Mouse (Mus musculus): ENCODE measurements around the gene Thap8. TPM values are rescaled to one million over a fixed set of nuclear protein-coding genes. Genes with fewer than 3 reads are reported as not detected.

Thap8 gene
- 0.35 and 0.72 TPM in 2 replicates for polyA plus RNA-seq (2014; fragmentation: Nextera tagmentation; extraction: Ambion mirVana)

DNA sequence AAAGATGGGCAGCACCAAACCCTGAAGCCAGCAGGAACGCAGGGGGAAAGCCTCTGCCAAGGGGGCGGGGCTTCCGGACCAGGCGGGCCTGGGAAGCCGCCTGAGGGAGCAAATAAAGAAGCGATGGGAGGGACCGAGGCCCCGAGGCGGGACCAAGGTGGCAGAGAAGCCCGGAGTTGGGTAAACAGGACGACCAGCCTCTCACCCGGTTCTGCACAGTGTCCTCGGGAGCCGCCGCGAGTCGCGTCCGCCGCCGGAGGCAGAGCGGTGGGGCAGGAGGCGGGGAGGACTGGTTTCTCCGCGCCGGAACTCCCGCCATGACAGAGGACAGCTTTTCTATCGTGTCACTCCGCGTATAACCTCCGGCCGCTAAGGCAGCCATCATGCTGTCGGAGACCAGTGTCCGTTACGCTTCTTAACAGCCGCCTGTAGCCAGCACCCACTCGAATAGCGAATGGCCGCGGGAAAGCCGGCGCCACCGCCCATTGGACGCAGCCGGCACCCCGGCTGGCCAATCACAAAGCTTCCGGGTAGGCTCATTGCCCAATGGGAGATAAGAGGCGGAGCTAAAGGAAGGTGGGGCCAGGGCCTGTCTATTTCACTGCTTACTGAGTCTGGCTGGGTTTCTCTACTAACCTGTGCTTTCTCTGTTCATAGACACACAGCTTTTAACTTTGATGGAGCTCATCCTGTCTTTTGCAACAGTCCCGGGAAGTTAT is at the start of gene Thap8, which contains the start of gene Wdr62:
TSS of gene Thap8 (plus strand) at position 144 of the 719 bp plus-strand sequence.
TSS of gene Wdr62 (minus strand) at position 469 of the 719 bp plus-strand sequence.
- Histone ChIP-seq H3K9ac (ENCODE audit: low read length) (peak within 1 kb of the TSS; percentile 76), H3K36me3 (ENCODE audit: control insufficient read depth, insufficient read depth, low read length) (0 out of 2 replicates have a peak, but pooled peaks cover 4% of the 10 kb centered on the region), H3K27me3 (ENCODE audit: control insufficient read depth, insufficient read depth, low read length) (no peaks in the 10 kb centered on the region), H3K4me2 (ENCODE audit: low read length) (peak within 1 kb of the TSS; percentile 91), H3K27ac (replicated peaks in 1 of 2; ENCODE audit: control insufficient read depth in 1 of 2, insufficient read depth in 1 of 2, low read depth in 2 of 2, low read length in 2 of 2) (peak within 1 kb of the TSS; percentile 97 to 99), H3K4me1 (ENCODE audit: control insufficient read depth in 2 of 2, insufficient read depth in 2 of 2, low read length in 2 of 2) (peaks cover 10 to 17% of the 10 kb centered on the region in 2 experiments), H3K9me3 (ENCODE audit: control insufficient read depth, low read length) (no peaks in the 10 kb centered on the region), H3K4me3 (ENCODE audit: control insufficient read depth in 1 of 2, insufficient read depth in 1 of 2, low read depth in 1 of 2, low read length in 2 of 2) (peak within 1 kb of the TSS; percentile 88 to 94)
- WGBS: under 1% methylated on average over 49 of the region's 49 CpGs
- peak; percentile 93 for ATAC-seq (ENCODE audit: insufficient number of reproducible peaks, insufficient read depth, low FRiP score, low read depth)

DNA sequence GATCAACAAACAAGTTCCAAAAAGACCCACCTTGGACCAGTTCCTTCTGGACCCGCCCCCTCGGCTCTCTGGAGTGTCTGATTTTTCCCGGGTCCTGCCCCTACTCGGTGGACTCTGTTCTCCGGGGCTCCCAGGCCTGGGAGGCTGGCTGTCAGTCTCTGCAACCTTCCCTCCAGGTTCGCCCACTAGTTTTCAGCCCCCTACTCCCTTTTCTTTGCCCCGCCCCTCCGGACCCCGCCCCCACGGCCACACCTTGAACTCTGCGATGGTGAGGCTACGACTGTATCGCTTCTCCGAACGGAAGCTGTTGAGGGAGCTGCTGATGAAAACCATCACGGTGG is 48.6 kb upstream of the Thap8 start:
- H3K36me3 ChIP-seq (ENCODE audit: control insufficient read depth, insufficient read depth, low read length): peaks cover 53% of the 10 kb centered on the region
- H3K27ac ChIP-seq (replicated peaks in 1 of 2; ENCODE audit: control insufficient read depth in 1 of 2, insufficient read depth in 1 of 2, low read depth in 2 of 2, low read length in 2 of 2): 0 out of 4 replicates have a peak overlapping the region, but pooled peaks of 1 of the 2 experiments have one; percentile 8
- H3K4me2 ChIP-seq (ENCODE audit: low read length): peak overlapping the region; percentile 72
- no peak for ATAC-seq (ENCODE audit: insufficient number of reproducible peaks, insufficient read depth, low FRiP score, low read depth)
- H3K9me3 ChIP-seq (ENCODE audit: control insufficient read depth, low read length): no peaks in the 10 kb centered on the region
- no peaks in the 10 kb centered on the region for H3K27me3 ChIP-seq (ENCODE audit: control insufficient read depth, insufficient read depth, low read length)
- WGBS: 0% methylated on average over 16 of the region's 16 CpGs
- H3K4me1 ChIP-seq (ENCODE audit: control insufficient read depth in 2 of 2, insufficient read depth in 2 of 2, low read length in 2 of 2): peaks cover 3 to 10% of the 10 kb centered on the region in 2 experiments; a peak in 3 of 4 replicates
- peak overlapping the region; percentile 65 for H3K9ac ChIP-seq (ENCODE audit: low read length)
- peak overlapping the region; percentile 67 to 86 for H3K4me3 ChIP-seq (ENCODE audit: control insufficient read depth in 1 of 2, insufficient read depth in 1 of 2, low read depth in 1 of 2, low read length in 2 of 2)

DNA sequence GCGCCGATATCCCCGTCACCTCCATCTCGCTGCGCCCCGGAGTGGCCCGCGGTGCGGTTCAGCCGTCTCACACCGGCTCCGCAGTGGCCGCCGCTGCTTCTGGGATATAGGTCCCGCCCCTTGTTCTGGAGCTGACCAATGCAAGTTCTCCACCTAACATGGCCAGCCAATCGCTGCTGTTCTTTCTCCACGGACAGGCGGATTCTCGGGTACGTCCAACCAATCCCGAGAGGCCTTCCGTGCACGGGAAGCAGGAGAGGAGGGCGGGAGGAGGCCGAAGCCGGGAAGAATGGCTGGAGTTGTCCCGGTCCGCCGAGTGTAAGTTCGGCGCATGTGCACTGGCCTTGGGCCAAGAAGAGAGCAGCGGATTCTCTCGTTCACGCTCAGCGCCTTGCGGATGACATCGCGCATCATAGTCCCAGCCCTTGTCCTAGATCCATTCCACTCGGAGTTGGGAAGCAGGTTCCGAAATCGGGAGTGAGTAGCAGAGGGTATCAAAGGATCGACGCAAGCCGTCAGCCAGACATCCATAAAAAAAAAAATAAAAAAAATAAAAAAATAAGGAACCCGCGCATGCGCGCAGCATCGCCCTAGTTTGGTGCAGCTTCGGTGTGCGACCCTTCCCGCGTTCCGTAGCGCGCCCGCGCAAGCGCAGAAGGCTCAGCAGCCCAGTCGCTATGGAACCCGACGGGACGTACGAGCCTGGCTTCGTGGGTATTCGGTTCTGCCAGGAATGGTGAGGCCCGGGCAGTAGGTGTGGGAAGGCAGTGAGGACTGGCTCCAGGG is 48.0 kb upstream of the Thap8 start, which contains the start of the genes Polr2i and Tbcb:
TSS of gene Polr2i (plus strand) at position 280 of the 786 bp plus-strand sequence.
TSS of gene Tbcb (minus strand) at position 604 of the 786 bp plus-strand sequence.
- H3K36me3 ChIP-seq (ENCODE audit: control insufficient read depth, insufficient read depth, low read length): peaks cover 48% of the 10 kb centered on the region
- H3K4me2 ChIP-seq (ENCODE audit: low read length): peak within 1 kb of the TSS; percentile 92
- peak within 1 kb of the TSS; percentile 79 to 86 for H3K4me3 ChIP-seq (ENCODE audit: control insufficient read depth in 1 of 2, insufficient read depth in 1 of 2, low read depth in 1 of 2, low read length in 2 of 2)
- H3K27me3 ChIP-seq (ENCODE audit: control insufficient read depth, insufficient read depth, low read length): no peaks in the 10 kb centered on the region
- under 1% methylated on average over 67 of the region's 67 CpGs for WGBS
- H3K27ac ChIP-seq (replicated peaks in 1 of 2; ENCODE audit: control insufficient read depth in 1 of 2, insufficient read depth in 1 of 2, low read depth in 2 of 2, low read length in 2 of 2): peak within 1 kb of the TSS; percentile 91 to 96
- peaks cover 3 to 10% of the 10 kb centered on the region in 2 experiments; a peak in 3 of 4 replicates for H3K4me1 ChIP-seq (ENCODE audit: control insufficient read depth in 2 of 2, insufficient read depth in 2 of 2, low read length in 2 of 2)
- H3K9me3 ChIP-seq (ENCODE audit: control insufficient read depth, low read length): no peaks in the 10 kb centered on the region
- peak; percentile 93 for ATAC-seq (ENCODE audit: insufficient number of reproducible peaks, insufficient read depth, low FRiP score, low read depth)
- peak within 1 kb of the TSS; percentile 88 for H3K9ac ChIP-seq (ENCODE audit: low read length)

DNA sequence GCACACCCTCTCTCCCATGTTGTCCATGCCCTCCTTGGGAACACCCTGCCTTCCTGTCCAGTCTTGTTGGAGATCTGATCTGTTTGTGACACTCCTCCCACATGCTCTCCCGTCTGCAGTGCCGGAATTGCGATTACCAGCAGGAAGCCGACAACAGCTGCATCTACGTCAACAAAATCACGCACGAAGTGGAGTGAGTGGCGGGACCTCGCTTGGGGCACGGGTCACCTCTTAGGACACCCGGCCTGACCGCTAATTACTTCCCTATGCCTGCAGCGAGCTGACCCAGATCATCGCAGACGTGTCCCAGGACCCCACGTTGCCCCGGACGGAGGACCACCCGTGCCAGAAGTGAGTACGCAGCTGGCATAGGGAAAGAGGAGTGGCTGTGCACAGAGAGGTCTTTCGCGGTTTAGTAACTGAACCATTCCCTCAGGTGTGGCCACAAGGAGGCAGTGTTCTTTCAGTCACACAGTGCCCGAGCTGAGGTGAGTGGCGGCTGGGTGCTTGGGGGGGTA is 47.2 kb upstream of the Thap8 start:
- WGBS: 4% methylated on average over 24 of the region's 24 CpGs
- Histone ChIP-seq H3K36me3 (ENCODE audit: control insufficient read depth, insufficient read depth, low read length) (peaks cover 41% of the 10 kb centered on the region), H3K27me3 (ENCODE audit: control insufficient read depth, insufficient read depth, low read length) (no peaks in the 10 kb centered on the region), H3K9me3 (ENCODE audit: control insufficient read depth, low read length) (no peaks in the 10 kb centered on the region), H3K9ac (ENCODE audit: low read length) (peak overlapping the region; percentile 88), H3K4me1 (ENCODE audit: control insufficient read depth in 2 of 2, insufficient read depth in 2 of 2, low read length in 2 of 2) (peaks cover 3 to 10% of the 10 kb centered on the region in 2 experiments; a peak in 3 of 4 replicates), H3K4me2 (ENCODE audit: low read length) (peak overlapping the region; percentile 92), H3K4me3 (ENCODE audit: control insufficient read depth in 1 of 2, insufficient read depth in 1 of 2, low read depth in 1 of 2, low read length in 2 of 2) (peak overlapping the region; percentile 79 to 86), H3K27ac (replicated peaks in 1 of 2; ENCODE audit: control insufficient read depth in 1 of 2, insufficient read depth in 1 of 2, low read depth in 2 of 2, low read length in 2 of 2) (peak overlapping the region; percentile 66 to 91)
- no peak; the same call in 1 of the 2 replicates for ATAC-seq (ENCODE audit: insufficient number of reproducible peaks, insufficient read depth, low FRiP score, low read depth)

DNA sequence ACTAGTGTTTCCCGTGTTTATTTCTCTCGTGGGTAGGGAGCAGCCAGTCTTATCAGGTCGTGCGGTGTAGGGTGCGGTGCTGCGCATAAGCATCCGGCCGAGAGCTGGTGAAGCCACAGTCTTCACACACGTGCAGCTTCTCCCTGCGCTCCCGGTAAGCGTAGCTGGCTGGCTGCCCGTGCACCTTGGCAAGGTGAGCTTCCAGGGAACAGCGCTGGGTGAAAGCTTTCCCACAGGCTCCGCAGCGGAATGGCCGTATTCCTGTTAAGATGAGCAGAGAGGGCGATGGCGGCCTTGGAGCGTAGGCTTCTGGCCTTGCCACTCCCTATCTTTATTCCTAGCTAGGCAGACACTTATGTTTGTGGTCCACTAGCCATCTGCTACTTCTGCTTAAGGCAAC is 46.5 kb upstream of the Thap8 start:
- 84% methylated on average over 20 of the region's 20 CpGs for WGBS
- H3K4me3 ChIP-seq (ENCODE audit: control insufficient read depth in 1 of 2, insufficient read depth in 1 of 2, low read depth in 1 of 2, low read length in 2 of 2): peak overlapping the region in 1 of 2 experiments; percentile 86; a peak in 1 of 4 replicates

DNA sequence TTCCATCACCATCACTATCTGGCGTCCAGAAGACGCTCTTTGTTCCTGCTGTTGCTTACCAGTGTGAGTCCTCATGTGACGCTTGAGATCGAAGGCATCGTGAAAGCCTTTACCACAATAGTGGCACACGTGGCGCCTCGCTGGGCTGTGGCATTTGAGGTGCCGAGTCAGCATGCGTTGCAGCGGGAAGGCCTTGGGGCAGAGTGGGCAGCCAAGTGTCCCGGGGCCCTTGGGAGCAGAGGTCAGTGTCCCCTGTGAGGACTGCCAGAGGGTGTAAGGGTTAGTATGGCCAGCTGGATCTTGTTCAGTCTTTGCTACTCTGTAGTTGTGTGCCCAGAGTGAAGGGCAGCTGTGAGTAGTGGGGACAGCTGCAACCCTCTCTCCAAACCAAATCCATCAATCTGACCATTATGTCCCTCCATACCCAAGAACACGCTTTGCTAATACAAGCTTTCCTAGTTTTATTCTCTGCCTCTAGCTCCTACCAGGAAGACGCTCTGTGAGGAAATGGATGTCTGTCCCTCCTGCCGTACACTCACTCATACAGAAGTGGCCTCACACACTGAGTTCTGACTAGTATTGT is 45.5 kb upstream of the Thap8 start:
- no peak for ATAC-seq (ENCODE audit: insufficient number of reproducible peaks, insufficient read depth, low FRiP score, low read depth)
- no peaks in the 10 kb centered on the region for H3K27me3 ChIP-seq (ENCODE audit: control insufficient read depth, insufficient read depth, low read length)
- no peak overlapping the region for H3K4me2 ChIP-seq (ENCODE audit: low read length)
- H3K9me3 ChIP-seq (ENCODE audit: control insufficient read depth, low read length): no peaks in the 10 kb centered on the region
- WGBS: 91% methylated on average over 15 of the region's 15 CpGs
- no peak overlapping the region for H3K9ac ChIP-seq (ENCODE audit: low read length)
- H3K4me3 ChIP-seq (ENCODE audit: control insufficient read depth in 1 of 2, insufficient read depth in 1 of 2, low read depth in 1 of 2, low read length in 2 of 2): no peak overlapping the region
- H3K36me3 ChIP-seq (ENCODE audit: control insufficient read depth, insufficient read depth, low read length): peaks cover 26% of the 10 kb centered on the region
- peaks cover 3 to 10% of the 10 kb centered on the region in 2 experiments; a peak in 3 of 4 replicates for H3K4me1 ChIP-seq (ENCODE audit: control insufficient read depth in 2 of 2, insufficient read depth in 2 of 2, low read length in 2 of 2)
- H3K27ac ChIP-seq (replicated peaks in 1 of 2; ENCODE audit: control insufficient read depth in 1 of 2, insufficient read depth in 1 of 2, low read depth in 2 of 2, low read length in 2 of 2): no peak overlapping the region

More for the DNA sequence above, 46.5 kb upstream of the Thap8 start:
- no peak for ATAC-seq (ENCODE audit: insufficient number of reproducible peaks, insufficient read depth, low FRiP score, low read depth)
- no peaks in the 10 kb centered on the region for H3K27me3 ChIP-seq (ENCODE audit: control insufficient read depth, insufficient read depth, low read length)
- peaks cover 3 to 10% of the 10 kb centered on the region in 2 experiments; a peak in 3 of 4 replicates for H3K4me1 ChIP-seq (ENCODE audit: control insufficient read depth in 2 of 2, insufficient read depth in 2 of 2, low read length in 2 of 2)
- H3K9ac ChIP-seq (ENCODE audit: low read length): no peak overlapping the region
- H3K4me2 ChIP-seq (ENCODE audit: low read length): peak overlapping the region; percentile 92; the same call in 1 of the 2 replicates
- no peaks in the 10 kb centered on the region for H3K9me3 ChIP-seq (ENCODE audit: control insufficient read depth, low read length)
- H3K27ac ChIP-seq (replicated peaks in 1 of 2; ENCODE audit: control insufficient read depth in 1 of 2, insufficient read depth in 1 of 2, low read depth in 2 of 2, low read length in 2 of 2): no peak overlapping the region
- H3K36me3 ChIP-seq (ENCODE audit: control insufficient read depth, insufficient read depth, low read length): peaks cover 34% of the 10 kb centered on the region

DNA sequence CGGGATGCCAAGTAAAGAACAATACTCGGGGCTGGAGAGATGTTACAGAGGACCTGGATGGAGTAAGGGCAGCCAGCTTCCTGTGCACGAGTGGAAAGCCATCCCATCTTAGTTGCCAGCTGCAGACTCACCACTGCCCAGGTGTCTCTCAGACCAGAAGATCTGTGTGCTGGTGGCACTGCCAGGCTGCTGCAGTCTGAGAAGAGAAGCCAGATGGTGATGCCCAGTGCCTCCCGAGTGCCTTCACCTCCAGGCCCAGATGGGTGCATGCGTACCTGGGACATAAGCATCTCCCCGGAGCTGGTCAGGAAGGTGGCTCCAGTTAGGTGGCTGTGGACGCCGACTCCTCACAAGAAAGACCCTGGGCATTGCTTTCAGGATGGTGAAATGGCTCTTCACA is 44.8 kb upstream of the Thap8 start:
- 84% methylated on average over 8 of the region's 8 CpGs for WGBS
- H3K9ac ChIP-seq (ENCODE audit: low read length): no peak overlapping the region
- H3K27ac ChIP-seq (replicated peaks in 1 of 2; ENCODE audit: control insufficient read depth in 1 of 2, insufficient read depth in 1 of 2, low read depth in 2 of 2, low read length in 2 of 2): no peak overlapping the region
- H3K4me3 ChIP-seq (ENCODE audit: control insufficient read depth in 1 of 2, insufficient read depth in 1 of 2, low read depth in 1 of 2, low read length in 2 of 2): no peak overlapping the region
- no peak overlapping the region for H3K4me2 ChIP-seq (ENCODE audit: low read length)
- peaks cover 21% of the 10 kb centered on the region for H3K36me3 ChIP-seq (ENCODE audit: control insufficient read depth, insufficient read depth, low read length)
- ATAC-seq (ENCODE audit: insufficient number of reproducible peaks, insufficient read depth, low FRiP score, low read depth): no peak
- H3K4me1 ChIP-seq (ENCODE audit: control insufficient read depth in 2 of 2, insufficient read depth in 2 of 2, low read length in 2 of 2): peaks cover 3 to 10% of the 10 kb centered on the region in 2 experiments; a peak in 3 of 4 replicates
- no peaks in the 10 kb centered on the region for H3K27me3 ChIP-seq (ENCODE audit: control insufficient read depth, insufficient read depth, low read length)
- no peaks in the 10 kb centered on the region for H3K9me3 ChIP-seq (ENCODE audit: control insufficient read depth, low read length)
